Mouse (Mus musculus): ENCODE data around the gene Gm5089.

- TF ChIP-seq GATA1 (IDR thresholded peaks at IDR 0.05; ENCODE audit: borderline replicate concordance, low read length) (no peak), FLI1 (IDR thresholded peaks at IDR 0.05; ENCODE audit: low read length) (no peak)
Observed at GRCm38 (mm10) chr14:122393119-122393518, 57.8 kb downstream of the Gm5089 start.

All from megakaryocyte, embryonic 14.5 days (primary cell).